Mouse (Mus musculus): ENCODE data around the gene Mrps21. TPM values are rescaled to one million over a fixed set of nuclear protein-coding genes. Genes with fewer than 3 reads are reported as not detected.
"Not testable (repeated sequence)": the region's sequence is repeated elsewhere in the genome, so short reads cannot be mapped to it uniquely, and the experiment has no call there.

The Mrps21 gene
- polyA plus RNA-seq, 1 experiment, result 634 TPM

- Histone ChIP-seq H3K27ac (replicated peaks; ENCODE audit: low read depth, low read length) (peak overlapping the region; percentile 64), H3K4me1 (ENCODE audit: control insufficient read depth, insufficient read depth, insufficient read length, low read length) (no peaks in the 10 kb centered on the region), H3K4me3 (ENCODE audit: insufficient read depth, low read depth, low read length) (peak overlapping the region; percentile 88)
Observed at GRCm38 (mm10) chr3:95870976-95871375, 343 bp downstream of the Mrps21 start.

GRCm38 (mm10) chr3:95867408-95867807 is 3.9 kb downstream of the Mrps21 start:
- no peak overlapping the region for H3K27ac ChIP-seq (replicated peaks; ENCODE audit: low read depth, low read length)
- H3K4me1 ChIP-seq (ENCODE audit: control insufficient read depth, insufficient read depth, insufficient read length, low read length), result no peaks in the 10 kb centered on the region; the same call in 1 of the 2 replicates
- no peak overlapping the region for H3K4me3 ChIP-seq (ENCODE audit: insufficient read depth, low read depth, low read length)

DNA sequence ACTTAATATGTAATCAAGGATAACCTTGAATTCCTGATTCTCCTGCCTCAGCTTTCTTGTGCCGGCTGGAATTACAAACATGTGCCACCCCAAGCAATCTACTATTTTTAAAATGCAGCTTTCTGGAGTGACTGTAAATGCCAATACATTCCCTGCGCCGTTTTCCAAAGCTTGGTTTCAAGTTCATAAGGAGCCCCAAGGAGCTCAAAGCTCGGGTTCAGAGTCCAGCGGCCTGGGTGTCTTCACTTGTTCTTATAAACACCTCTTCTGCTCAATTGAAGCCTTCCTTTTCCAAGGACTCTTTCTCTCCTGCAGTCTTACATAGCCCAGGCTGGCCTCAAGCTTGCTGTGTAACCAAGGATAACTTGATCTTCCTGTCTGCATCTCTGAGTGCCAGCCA is 5.2 kb downstream of the Mrps21 start:
- Histone ChIP-seq H3K4me1 (ENCODE audit: control insufficient read depth, insufficient read depth, insufficient read length, low read length) (no peaks in the 10 kb centered on the region; the same call in 1 of the 2 replicates), H3K27ac (replicated peaks; ENCODE audit: low read depth, low read length) (no peak overlapping the region), H3K4me3 (ENCODE audit: insufficient read depth, low read depth, low read length) (no peak overlapping the region)

GRCm38 (mm10) chr3:95865571-95865970 is 5.7 kb downstream of the Mrps21 start:
- Histone ChIP-seq H3K4me1 (ENCODE audit: control insufficient read depth, insufficient read depth, insufficient read length, low read length) (no peaks in the 10 kb centered on the region; the same call in 1 of the 2 replicates), H3K4me3 (ENCODE audit: insufficient read depth, low read depth, low read length) (no peak overlapping the region), H3K27ac (replicated peaks; ENCODE audit: low read depth, low read length) (no peak overlapping the region)

DNA sequence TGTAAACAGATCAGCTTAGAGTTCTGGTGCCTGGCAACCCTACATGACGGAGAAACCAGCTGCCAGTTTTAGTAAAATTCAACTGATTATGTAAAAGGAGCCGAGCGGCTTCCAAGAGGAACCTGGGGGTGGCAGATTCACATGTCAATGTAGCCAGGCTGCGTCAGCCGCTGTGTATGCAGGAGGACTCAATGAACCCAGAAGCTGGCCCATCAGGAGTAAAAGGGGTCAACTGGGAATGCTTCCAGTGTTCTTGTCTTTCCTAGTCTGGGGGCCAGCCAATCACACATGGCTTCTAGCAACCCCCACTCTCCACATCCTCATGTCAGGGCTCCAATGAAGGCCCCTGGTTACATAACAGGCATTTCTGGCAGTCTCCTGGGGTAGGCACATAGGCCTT is 6.3 kb downstream of the Mrps21 start:
- Histone ChIP-seq H3K4me1 (ENCODE audit: control insufficient read depth, insufficient read depth, insufficient read length, low read length) (no peaks in the 10 kb centered on the region; the same call in 1 of the 2 replicates), H3K27ac (replicated peaks; ENCODE audit: low read depth, low read length) (peak overlapping the region; percentile 56), H3K4me3 (ENCODE audit: insufficient read depth, low read depth, low read length) (no peak overlapping the region)

GRCm38 (mm10) chr3:95863578-95863977 is 7.7 kb downstream of the Mrps21 start:
- Histone ChIP-seq H3K4me3 (ENCODE audit: insufficient read depth, low read depth, low read length) (no peak overlapping the region), H3K4me1 (ENCODE audit: control insufficient read depth, insufficient read depth, insufficient read length, low read length) (no peaks in the 10 kb centered on the region; the same call in 1 of the 2 replicates), H3K27ac (replicated peaks; ENCODE audit: low read depth, low read length) (no peak overlapping the region)

DNA sequence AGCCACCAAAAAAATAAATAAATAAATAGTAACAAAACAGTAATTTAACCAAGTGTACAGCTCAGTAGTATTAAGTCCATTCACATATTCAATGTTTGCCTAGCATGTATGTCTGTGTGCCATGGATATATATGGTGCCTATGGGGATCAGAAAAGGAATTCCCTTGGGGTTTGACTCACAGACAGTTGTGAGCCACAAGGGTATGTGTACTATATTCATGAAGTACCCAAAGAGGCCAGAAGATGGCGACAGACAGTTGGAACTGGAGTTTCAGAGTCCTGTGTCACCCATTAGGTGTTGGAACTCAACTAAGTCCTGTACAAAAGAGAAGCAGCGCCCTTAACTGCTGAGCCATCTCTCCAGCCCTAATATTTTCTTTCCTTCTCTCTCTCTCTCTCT is 9.5 kb downstream of the Mrps21 start:
- Histone ChIP-seq H3K4me3 (ENCODE audit: insufficient read depth, low read depth, low read length) (no peak overlapping the region), H3K27ac (replicated peaks; ENCODE audit: low read depth, low read length) (no peak overlapping the region), H3K4me1 (ENCODE audit: control insufficient read depth, insufficient read depth, insufficient read length, low read length) (no peaks in the 10 kb centered on the region; the same call in 1 of the 2 replicates)

- H3K4me1 ChIP-seq (ENCODE audit: control insufficient read depth, insufficient read depth, insufficient read length, low read length), result no peaks in the 10 kb centered on the region; the same call in 1 of the 2 replicates
Observed at GRCm38 (mm10) chr3:95861216-95861615, 10.1 kb downstream of the Mrps21 start.

GRCm38 (mm10) chr3:95860323-95860722 is 11.0 kb downstream of the Mrps21 start:
- H3K4me3 ChIP-seq (ENCODE audit: insufficient read depth, low read depth, low read length), result no peak overlapping the region
- no peaks in the 10 kb centered on the region; the same call in 1 of the 2 replicates for H3K4me1 ChIP-seq (ENCODE audit: control insufficient read depth, insufficient read depth, insufficient read length, low read length)
- H3K27ac ChIP-seq (replicated peaks; ENCODE audit: low read depth, low read length), result no peak overlapping the region

More at GRCm38 (mm10) chr3:95861216-95861615, 10.1 kb downstream of the Mrps21 start:
- H3K27ac ChIP-seq (replicated peaks; ENCODE audit: low read depth, low read length), result no peak overlapping the region
- no peak overlapping the region for H3K4me3 ChIP-seq (ENCODE audit: insufficient read depth, low read depth, low read length)

DNA sequence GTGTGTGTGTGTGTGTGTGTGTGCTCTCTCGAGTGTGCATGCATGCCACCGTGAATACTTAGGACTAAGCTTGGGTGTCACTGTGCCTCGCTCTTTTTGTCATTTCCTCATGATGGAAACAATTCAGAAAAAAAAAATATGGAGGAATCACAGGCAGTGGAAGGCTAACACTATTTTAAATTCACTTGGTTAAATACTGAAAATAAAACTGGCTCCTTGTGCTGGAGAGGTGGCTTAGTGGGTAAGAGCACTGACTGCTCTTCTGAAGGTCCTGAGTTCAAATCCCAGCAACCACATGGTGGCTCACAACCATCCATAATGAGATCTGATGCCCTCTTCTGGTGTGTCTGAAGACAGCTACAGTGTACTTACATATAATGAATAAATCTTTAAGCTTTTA is 13.0 kb downstream of the Mrps21 start:
- not testable (repeated sequence) for H3K4me1 ChIP-seq (ENCODE audit: control insufficient read depth, insufficient read depth, insufficient read length, low read length); H3K4me3 ChIP-seq (ENCODE audit: insufficient read depth, low read depth, low read length); H3K27ac ChIP-seq (replicated peaks; ENCODE audit: low read depth, low read length)

- not testable (repeated sequence) for H3K4me3 ChIP-seq (ENCODE audit: insufficient read depth, low read depth, low read length); H3K27ac ChIP-seq (replicated peaks; ENCODE audit: low read depth, low read length); H3K4me1 ChIP-seq (ENCODE audit: control insufficient read depth, insufficient read depth, insufficient read length, low read length)
Observed at GRCm38 (mm10) chr3:95857050-95857449, 14.3 kb downstream of the Mrps21 start.

DNA sequence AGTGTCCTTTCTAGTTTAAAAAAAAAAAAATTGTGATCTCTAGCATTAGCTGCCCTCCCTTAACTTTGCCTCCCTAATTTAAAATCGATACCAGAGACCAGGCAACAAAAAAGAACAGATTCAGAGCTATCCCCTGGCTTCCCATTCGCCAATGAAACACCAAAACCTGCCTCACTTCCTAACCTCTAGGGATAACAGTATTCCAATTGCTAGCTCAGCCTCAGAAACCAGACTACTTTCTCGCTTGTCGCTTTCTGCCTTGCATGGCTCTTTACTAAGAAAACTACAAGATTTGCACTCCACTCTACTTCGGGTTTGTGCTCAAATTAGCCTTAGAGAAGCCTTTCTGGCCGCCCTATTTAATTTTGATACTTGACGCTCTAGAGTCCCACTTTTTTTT is 15.2 kb downstream of the Mrps21 start:
- Histone ChIP-seq H3K27ac (replicated peaks; ENCODE audit: low read depth, low read length) (peak overlapping the region; percentile 46), H3K4me3 (ENCODE audit: insufficient read depth, low read depth, low read length) (peak overlapping the region; percentile 58), H3K4me1 (ENCODE audit: control insufficient read depth, insufficient read depth, insufficient read length, low read length) (no peaks in the 10 kb centered on the region)

GRCm38 (mm10) chr3:95855502-95856089 is 15.7 kb downstream of the Mrps21 start, which contains the start of gene Prpf3:
Prpf3 (minus strand) TSS chr3:95855885.
- H3K4me1 ChIP-seq (ENCODE audit: control insufficient read depth, insufficient read depth, insufficient read length, low read length), result no peaks in the 10 kb centered on the region
- H3K27ac ChIP-seq (replicated peaks; ENCODE audit: low read depth, low read length), result peak within 1 kb of the TSS; percentile 78
- peak within 1 kb of the TSS; percentile 87 for H3K4me3 ChIP-seq (ENCODE audit: insufficient read depth, low read depth, low read length)

DNA sequence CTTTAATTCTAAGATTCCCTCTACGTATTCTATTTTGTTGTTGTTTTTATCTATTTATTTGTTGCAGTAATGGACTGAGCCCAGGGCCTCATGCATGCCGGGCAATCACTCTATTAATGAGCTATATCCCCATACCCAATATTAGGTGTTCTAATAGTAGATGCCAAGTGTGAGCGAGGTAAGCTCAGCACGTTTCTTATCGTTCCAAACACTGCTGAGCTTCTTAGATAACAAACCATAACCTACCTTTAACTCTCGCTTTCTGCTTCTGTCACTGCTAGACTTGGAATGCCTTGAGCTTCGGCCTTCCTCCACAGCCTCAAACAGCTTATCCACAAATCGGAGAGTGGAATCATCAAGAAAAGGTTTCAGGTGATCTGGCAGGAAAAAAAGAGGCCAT is 20.0 kb downstream of the Mrps21 start:
- Histone ChIP-seq H3K4me3 (ENCODE audit: insufficient read depth, low read depth, low read length) (no peak overlapping the region), H3K27ac (replicated peaks; ENCODE audit: low read depth, low read length) (no peak overlapping the region), H3K4me1 (ENCODE audit: control insufficient read depth, insufficient read depth, insufficient read length, low read length) (no peaks in the 10 kb centered on the region)

DNA sequence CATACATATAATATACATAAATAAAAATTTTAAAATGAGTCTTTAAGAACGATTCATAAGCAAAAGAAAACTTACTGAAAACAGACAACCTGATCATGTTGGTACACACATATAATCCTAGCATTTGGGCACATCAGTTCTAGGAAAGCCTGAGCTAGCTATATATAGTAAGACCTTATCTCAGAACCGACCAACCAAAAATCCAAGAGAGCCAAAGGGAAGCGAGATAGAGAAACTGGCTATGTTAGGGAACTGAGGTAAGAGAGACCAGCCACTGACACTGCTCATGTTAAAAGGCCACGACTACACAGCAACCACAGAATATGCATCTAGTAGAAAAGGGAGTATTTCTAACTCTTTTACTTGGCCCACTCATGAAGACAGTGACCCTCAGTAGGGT is 20.7 kb downstream of the Mrps21 start:
- no peak overlapping the region for H3K27ac ChIP-seq (replicated peaks; ENCODE audit: low read depth, low read length)
- H3K4me1 ChIP-seq (ENCODE audit: control insufficient read depth, insufficient read depth, insufficient read length, low read length), result no peaks in the 10 kb centered on the region
- no peak overlapping the region for H3K4me3 ChIP-seq (ENCODE audit: insufficient read depth, low read depth, low read length)

DNA sequence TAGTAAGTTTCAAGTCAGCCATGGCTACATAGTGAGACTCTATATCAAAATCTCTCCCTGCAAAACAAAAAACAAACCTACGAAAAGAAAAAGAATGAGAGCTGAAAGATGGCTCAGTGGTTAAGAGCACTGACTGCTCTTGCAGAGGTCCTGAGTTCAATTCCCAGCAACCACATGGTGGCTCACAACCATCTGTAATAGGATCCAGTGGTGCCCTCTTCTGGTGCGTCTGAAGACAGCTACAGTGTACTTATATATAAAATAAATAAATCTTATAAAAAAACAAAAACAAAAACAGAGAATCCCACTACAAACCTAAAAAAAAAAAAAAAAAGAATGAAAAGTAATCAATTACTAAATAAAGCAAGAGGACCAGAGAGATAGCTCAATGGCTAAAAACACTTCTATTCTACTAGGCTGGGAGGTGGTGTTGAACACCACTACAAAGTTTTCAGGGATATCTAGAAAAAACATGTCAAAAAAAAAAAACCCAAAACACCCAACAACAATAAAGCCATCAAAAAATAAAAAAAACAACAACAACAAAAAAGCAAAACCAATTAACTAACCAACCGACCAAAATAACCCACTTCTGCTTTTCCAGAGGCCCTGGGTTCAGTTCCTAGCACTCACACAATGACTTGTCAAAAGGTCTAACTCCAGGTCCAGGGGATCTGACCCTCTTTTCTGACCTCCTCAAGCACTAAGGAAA is 28.7 kb downstream of the Mrps21 start:
- Histone ChIP-seq H3K4me1 (ENCODE audit: control insufficient read depth, insufficient read depth, insufficient read length, low read length) (no peaks in the 10 kb centered on the region), H3K4me3 (ENCODE audit: insufficient read depth, low read depth, low read length) (no peak overlapping the region), H3K27ac (replicated peaks; ENCODE audit: low read depth, low read length) (no peak overlapping the region)

All from brown adipose tissue, adult 24 weeks (tissue).